Mouse (Mus musculus) megakaryocyte, adult 5-6 weeks (primary cell): ENCODE results near the gene Ubr2. TPM values are rescaled to one million over a fixed set of nuclear protein-coding genes. Genes with fewer than 3 reads are reported as not detected.

ENCODE experiments used
- ATAC-seq: 2 replicates; pipeline ENCODE4 v1.8.0; 2016; ENCODE audit warnings: mild to moderate bottlenecking, inconsistent platforms; ENCODE audit not compliant: poor library complexity, severe bottlenecking
- total RNA-seq, 2 experiments: library from RNA; stranded (forward) in 1 of 2; stranded (reverse) in 1 of 2; fragments of 153-499, 151-499 nt in 1 of 2; fragments of 221-1000, 200-1000 nt in 1 of 2; gene quantifications; 2 replicates each; pipeline versions ENCODE4 v1.2.3 to v1.2.4; 2015 to 2017

Ubr2 gene
- total RNA-seq, 2 experiments from 2014 or later: 24.2 to 37.4 TPM

GRCm38 (mm10) chr17:46929897-46930296, 80.5 kb downstream of the Ubr2 start:
- no peak for ATAC-seq

DNA sequence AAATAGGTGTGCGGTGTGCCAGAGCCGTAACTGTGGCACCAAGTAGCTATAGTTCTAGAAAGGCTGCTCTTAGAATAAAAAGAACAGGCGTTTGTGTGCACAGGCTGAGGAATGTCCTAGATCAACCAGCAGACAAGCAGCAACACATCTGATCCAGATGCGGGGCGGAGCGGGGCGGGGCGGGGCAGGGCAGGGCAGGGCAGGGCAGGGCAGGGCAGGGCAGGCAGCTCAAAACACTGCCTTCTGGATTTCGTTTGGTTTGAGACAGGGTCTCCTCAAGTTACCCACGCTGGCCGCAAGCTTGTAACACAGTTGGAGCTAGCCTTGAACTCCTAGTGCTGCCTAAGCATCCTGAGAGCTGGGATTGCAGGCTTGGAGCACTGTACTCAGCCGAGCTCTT, 81.1 kb downstream of the Ubr2 start:
- ATAC-seq: no peak

- ATAC-seq: no peak
Observed at GRCm38 (mm10) chr17:46927781-46928180, 82.6 kb downstream of the Ubr2 start.

GRCm38 (mm10) chr17:46926941-46927340, 83.4 kb downstream of the Ubr2 start:
- ATAC-seq: no peak

GRCm38 (mm10) chr17:46926192-46926591, 84.2 kb downstream of the Ubr2 start:
- no peak for ATAC-seq

DNA sequence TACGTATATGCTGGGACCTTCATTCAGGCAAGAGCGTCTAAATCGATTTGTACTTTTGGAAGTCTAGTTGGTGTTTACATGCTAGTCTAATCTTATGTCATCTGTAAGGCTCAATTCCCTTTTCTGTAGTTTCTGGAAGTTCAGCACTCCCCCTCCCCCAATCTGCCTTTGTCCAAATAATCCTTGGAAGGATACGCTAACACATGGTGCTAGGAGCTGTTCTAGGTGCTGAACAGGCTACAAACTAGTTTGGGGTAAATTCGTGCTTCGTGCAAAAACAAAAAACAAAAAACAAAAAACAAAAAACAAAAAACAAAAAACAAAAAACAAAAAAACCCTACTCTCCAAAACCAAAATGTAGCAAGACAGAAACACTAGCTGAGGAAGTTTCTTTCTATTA, 89.5 kb downstream of the Ubr2 start:
- no peak for ATAC-seq

DNA sequence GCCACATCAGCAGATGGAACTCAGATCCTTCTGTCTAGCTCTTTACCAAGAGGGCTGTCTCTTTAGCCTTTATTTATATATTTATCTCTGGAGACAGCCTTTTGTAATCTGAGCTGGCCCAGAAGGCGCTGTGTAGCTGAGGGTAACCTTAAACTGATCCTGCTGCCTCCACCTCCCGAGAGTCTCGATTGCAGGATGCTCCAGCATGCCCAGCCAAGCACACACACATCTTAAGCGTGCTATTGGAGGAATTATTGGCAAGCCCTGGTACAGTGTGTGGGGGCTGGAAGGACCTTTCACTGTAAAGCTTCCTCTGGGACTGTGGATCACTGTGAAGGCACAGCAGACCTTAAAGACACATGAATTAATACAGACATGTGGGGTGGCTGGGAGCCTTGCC, 91.4 kb downstream of the Ubr2 start:
- no peak for ATAC-seq

DNA sequence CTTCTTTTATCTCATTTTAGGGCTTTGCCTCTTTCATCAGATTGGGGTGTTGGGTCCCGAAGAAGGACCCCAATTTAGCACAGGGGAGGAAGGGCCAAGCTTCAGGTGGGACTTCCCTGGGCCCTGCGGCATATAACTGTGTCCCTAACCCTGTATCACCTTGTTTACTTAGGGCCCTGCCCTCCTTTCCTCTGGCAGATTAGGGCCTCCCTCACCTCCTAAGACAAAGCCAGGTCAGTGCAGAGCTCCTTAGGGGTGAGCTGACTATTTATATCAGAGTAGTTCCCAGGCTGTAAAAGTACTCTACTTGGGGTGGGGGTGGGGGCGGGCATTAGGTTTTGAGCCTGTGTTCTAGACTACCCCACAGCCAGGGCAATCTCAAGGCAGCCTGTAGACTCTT, 95.2 kb downstream of the Ubr2 start:
- ATAC-seq: no peak

DNA sequence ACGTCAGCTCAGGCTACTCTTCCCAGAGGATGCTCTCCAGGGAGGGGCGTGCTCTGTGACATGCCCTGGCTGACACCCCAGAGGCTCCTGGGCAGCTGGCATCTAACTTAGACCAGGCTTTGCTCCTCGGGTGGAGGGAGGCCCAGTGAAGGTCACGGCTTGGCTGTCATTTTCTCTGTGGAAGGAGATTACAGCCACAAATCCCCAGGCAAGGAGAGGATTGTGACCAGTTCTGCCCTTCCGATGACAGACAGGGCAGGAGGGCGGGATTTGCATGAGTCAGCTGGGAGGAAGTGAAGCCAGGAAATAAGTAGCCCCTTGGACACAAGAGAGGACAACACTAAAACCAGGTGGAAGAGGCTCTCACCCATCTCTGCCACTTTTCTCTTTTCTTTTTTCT, 98.0 kb downstream of the Ubr2 start:
- no peak for ATAC-seq

- ATAC-seq: no peak
Observed at GRCm38 (mm10) chr17:46910186-46910585, 100.2 kb downstream of the Ubr2 start, which contains the start of gene Prph2. Gene Prph2 (plus strand): TSS chr17:46910459.

GRCm38 (mm10) chr17:46903876-46904490, 106.4 kb downstream of the Ubr2 start:
- peak; percentile 96 for ATAC-seq

DNA sequence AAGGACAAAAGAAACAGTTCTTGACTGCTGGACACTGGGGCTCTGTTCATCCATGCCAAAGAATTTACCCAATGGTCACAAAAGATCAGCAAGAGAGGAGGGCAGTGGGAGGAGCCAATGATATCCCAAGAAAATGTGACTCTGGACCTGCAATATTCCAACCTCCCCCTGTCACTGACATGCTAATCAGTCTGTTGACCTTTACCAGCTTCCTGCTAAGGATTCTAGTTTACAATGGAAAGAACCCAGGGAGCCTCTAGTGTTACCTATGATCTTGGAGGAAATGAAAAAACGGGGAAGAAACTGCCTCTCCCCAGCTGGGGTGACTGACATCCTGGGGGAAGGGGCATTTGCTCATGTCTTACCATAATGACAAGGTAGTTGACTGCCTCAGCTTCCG, 109.4 kb downstream of the Ubr2 start:
- no peak for ATAC-seq

- no peak for ATAC-seq
Observed at GRCm38 (mm10) chr17:46897221-46897950, 113.0 kb downstream of the Ubr2 start.

GRCm38 (mm10) chr17:46895426-46895825, 114.9 kb downstream of the Ubr2 start:
- no peak for ATAC-seq

GRCm38 (mm10) chr17:46890843-46891594, 119.3 kb downstream of the Ubr2 start:
- ATAC-seq: peak; percentile 7

- ATAC-seq: peak; percentile 92
Observed at GRCm38 (mm10) chr17:46890116-46890815, 120.1 kb downstream of the Ubr2 start, which contains the start of gene Tbcc. Gene Tbcc (plus strand): TSS chr17:46890684.

- ATAC-seq: peak; percentile 36
Observed at GRCm38 (mm10) chr17:46889450-46890084, 120.8 kb downstream of the Ubr2 start.

- no peak for ATAC-seq
Observed at GRCm38 (mm10) chr17:46888511-46889212, 121.7 kb downstream of the Ubr2 start.

DNA sequence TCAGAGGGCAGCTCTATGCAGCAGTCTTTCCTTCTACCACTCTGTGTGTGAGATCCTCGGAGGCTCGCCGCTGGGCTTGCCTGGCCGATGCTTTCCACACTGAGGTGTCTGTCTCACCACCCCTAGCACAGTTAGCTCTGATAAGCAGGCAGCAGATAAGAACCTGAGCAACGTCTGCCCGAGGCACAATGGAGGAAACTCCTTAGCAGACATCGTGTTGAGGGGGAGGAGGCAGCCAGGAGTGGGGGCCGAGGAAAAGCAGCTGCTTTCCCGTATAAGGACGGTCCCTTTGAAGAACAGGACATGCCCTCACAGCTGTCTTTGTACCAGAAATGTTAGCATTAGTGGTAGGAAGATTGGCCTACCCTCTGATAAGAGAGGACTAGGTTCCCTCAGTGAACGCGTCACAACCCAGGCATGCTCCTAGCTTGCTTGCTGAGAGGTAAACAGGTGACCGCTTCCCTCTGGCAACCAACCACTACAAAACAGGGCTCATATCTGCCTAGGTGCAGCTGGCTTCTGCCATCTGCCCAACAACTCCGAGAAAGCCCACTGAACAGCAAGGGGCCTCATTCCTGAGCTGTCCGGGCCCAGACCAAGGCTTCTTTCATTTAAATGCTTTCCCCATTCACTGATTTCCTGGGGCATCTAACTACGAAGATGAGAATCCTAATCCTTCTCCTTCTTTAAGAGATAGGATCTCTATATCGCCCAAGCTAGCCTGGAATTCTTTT, 124.3 kb downstream of the Ubr2 start:
- no peak for ATAC-seq
